Mouse (Mus musculus) ES-E14 (cell line): Measurements from ENCODE around the gene Ttc23l. TPM values are rescaled to one million over a fixed set of nuclear protein-coding genes. Genes with fewer than 3 reads are reported as not detected.
"Not testable (repeated sequence)": the region's sequence is repeated elsewhere in the genome, so short reads cannot be mapped to it uniquely, and the experiment has no call there.

Experiments used
- DNase-seq: peaks from one replicate; pipeline ENCODE4 v3.0.0-alpha.2; 2013; ENCODE audit warnings: low read depth, low spot score
- H3K27ac ChIP-seq: 2 replicates; pipeline ENCODE4 v1.5.1; 2012; ENCODE audit warnings: low read depth, mild to moderate bottlenecking, low read length, moderate library complexity, mixed read lengths; ENCODE audit not compliant: poor library complexity, insufficient read depth, severe bottlenecking
- H3K36me3 ChIP-seq: 2 replicates; pipeline ENCODE4 v1.6.1; 2012; ENCODE audit warnings: mild to moderate bottlenecking, low read length, moderate library complexity, mixed read lengths; ENCODE audit not compliant: control insufficient read depth, poor library complexity, insufficient read depth, severe bottlenecking
- H3K4me1 ChIP-seq, 2 experiments: fragments of 150-350 bp in 1 of 2; sonication (generic) in 1 of 2; 2 replicates each; pipeline ENCODE4 v1.6.1; 2012; ENCODE audit warnings: low read length in 2 of 2, mild to moderate bottlenecking in 1 of 2, mixed read lengths in 1 of 2; ENCODE audit not compliant: control insufficient read depth in 2 of 2, insufficient read depth in 2 of 2, poor library complexity in 1 of 2
- H3K4me3 ChIP-seq, 2 experiments: fragments of 150-350 bp in 1 of 2; sonication (generic) in 1 of 2; 2 replicates each; pipeline ENCODE4 v1.5.1; 2012; ENCODE audit warnings: low read length in 2 of 2, low read depth in 1 of 2, mild to moderate bottlenecking in 1 of 2, mixed read lengths in 1 of 2; ENCODE audit not compliant: insufficient read depth in 1 of 2, poor library complexity in 1 of 2, severe bottlenecking in 1 of 2
- H3K9ac ChIP-seq: 2 replicates; pipeline ENCODE4 v1.6.1; 2012; ENCODE audit warnings: low read depth, mild to moderate bottlenecking, low read length, mixed read lengths; ENCODE audit not compliant: poor library complexity, insufficient read depth, severe bottlenecking
- H3K9me3 ChIP-seq: fragments of 150-350 bp; sonication (generic); 2 replicates; pipeline ENCODE4 v1.6.1; 2012; ENCODE audit warnings: low read depth, mild to moderate bottlenecking, low read length; ENCODE audit not compliant: control insufficient read depth, insufficient read depth
- CHD2 ChIP-seq: IDR thresholded peaks from 2 replicates; pipeline ENCODE4 v1.6.1; 2014; ENCODE audit warnings: mild to moderate bottlenecking, low read depth, low read length, inconsistent platforms
- HCFC1 ChIP-seq: IDR thresholded peaks from 2 replicates; pipeline ENCODE4 v1.6.1; 2012; ENCODE audit warnings: low read length, inconsistent platforms, borderline replicate concordance; ENCODE audit not compliant: insufficient read depth
- MAFK ChIP-seq: IDR thresholded peaks from 2 replicates; pipeline ENCODE4 v1.6.1; 2014; ENCODE audit warnings: mild to moderate bottlenecking, low read depth, low read length, inconsistent platforms; ENCODE audit not compliant: insufficient read depth
- ZC3H11A ChIP-seq: IDR thresholded peaks from 2 replicates; pipeline ENCODE4 v1.6.1; 2012; ENCODE audit warnings: low read depth, mild to moderate bottlenecking, inconsistent platforms, low read length, borderline replicate concordance
- ZNF384 ChIP-seq: IDR thresholded peaks from 2 replicates; pipeline ENCODE4 v1.6.1; 2012; ENCODE audit warnings: low read depth, low read length, inconsistent platforms
- in situ Hi-C, 2 experiments: fragments of 600-800 bp; cut with MboI; formaldehyde crosslinking; loops; one replicate each; pipeline ENCODE4 v1.15.1; 2025; ENCODE audit warnings: low sequenced_read_pairs in 2 of 2, inconsistent platforms in 1 of 2; ENCODE audit not compliant: unreplicated experiment in 2 of 2
- total RNA-seq: library from RNA; depleted of rRNA; stranded (reverse); fragments of 300-350 nt; gene quantifications from 2 replicates; pipeline ENCODE4 v1.2.3, GENCODE M21; 2012

Ttc23l gene
- total RNA-seq, 1 experiment = not detected

DNA sequence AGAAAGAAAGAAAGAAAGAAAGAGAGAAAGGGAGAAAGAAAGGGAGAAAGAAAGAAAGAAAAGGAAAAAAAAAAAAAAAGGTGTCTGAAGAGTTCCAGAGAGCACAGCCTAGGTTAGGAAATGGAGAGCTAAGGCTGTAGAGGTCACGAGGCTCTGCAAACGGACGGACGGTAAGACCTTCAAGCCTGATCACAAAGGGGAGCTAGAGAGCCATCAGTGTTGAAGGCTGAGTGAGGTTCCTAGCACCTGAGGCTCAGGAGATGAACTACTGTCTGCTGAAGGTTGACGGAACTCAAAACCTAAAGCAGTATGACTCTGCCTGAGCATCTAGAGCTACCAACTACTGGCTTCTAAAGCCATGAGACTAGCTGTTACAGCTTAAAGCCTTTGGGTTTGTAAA is 23.9 kb downstream of the Ttc23l start:
- no peak overlapping the region for H3K4me3 ChIP-seq
- in situ Hi-C loops = no loop called here
- no peak for DNase-seq
- no peaks in the 10 kb centered on the region for H3K4me1 ChIP-seq
- no peak overlapping the region for H3K9ac ChIP-seq
- H3K27ac ChIP-seq = no peak overlapping the region
- H3K9me3 ChIP-seq = no peaks in the 10 kb centered on the region
- H3K36me3 ChIP-seq = no peaks in the 10 kb centered on the region
- TF ChIP-seq HCFC1 = no peak
- no peak for TF ChIP-seq CHD2
- TF ChIP-seq MAFK = no peak
- TF ChIP-seq ZC3H11A = no peak
- TF ChIP-seq ZNF384 = no peak

DNA sequence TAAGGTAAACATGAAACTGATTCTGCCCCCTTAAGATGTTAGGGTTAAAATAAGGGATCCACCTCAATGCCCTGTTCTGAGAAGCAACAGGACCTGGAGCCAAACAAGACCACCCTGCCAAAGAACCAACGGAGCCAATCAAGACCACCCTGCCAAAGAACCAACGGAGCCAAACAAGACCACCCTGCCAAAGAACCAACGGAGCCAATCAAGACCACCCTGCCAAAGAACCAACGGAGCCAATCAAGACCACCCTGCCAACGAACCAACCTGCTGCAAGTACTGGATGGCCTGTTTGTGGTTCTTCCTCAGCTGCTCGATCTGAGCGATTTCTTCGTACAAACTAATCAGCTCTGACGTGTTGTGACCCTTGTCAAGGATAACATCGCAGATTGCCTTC is 25.1 kb downstream of the Ttc23l start:
- H3K27ac ChIP-seq, in situ Hi-C loops, H3K9me3 ChIP-seq: not testable (repeated sequence)

DNA sequence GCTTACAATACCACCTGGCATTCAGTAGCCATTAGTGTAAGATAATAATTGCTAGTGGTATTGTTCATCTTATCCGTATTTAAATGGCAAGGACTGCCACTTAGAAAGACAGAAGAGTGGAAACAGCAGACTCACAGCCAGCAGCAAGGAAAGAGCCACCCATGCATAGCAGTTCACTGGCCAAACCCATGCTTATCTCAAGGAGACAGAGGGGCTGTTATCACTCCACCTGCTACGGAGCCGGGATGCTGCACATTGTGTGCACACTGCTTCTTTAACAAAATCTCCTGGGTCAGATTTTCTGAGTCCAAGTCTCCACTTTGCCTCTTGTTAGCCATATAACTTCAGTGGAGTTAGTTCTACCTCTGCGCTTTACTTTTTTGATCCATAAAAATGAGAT is 27.1 kb downstream of the Ttc23l start:
- TF ChIP-seq MAFK (no peak), ZNF384 (no peak), CHD2 (no peak), HCFC1 (no peak), ZC3H11A (no peak)

More for the DNA sequence above, 25.1 kb downstream of the Ttc23l start:
- not testable (repeated sequence) for H3K9ac ChIP-seq, H3K4me3 ChIP-seq, DNase-seq, H3K36me3 ChIP-seq, H3K4me1 ChIP-seq

DNA sequence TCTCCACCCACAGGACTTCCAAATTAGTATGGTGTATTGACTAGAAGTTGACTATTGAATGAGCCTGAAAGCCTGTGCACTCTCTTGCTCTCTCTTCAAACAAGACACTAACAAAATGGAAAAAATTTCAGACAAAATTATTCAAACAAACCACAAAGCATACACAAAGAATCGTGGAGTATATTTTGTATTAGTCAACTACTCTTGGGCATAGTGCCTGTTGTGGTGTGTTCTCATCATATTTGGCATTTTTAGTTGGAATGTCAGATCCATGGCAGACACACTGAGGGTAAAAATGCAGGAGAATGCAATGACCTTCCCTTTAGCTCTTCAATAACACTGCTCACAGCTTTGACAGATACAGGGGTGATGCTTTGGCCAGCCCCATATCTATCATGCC is 32.6 kb downstream of the Ttc23l start:
- in situ Hi-C loops = no loop called here
- DNase-seq = no peak
- no peak overlapping the region for H3K4me3 ChIP-seq
- H3K4me1 ChIP-seq = no peaks in the 10 kb centered on the region
- no peaks in the 10 kb centered on the region for H3K36me3 ChIP-seq
- H3K9ac ChIP-seq = no peak overlapping the region
- no peak for TF ChIP-seq MAFK
- no peak for TF ChIP-seq ZNF384
- TF ChIP-seq CHD2 = no peak
- TF ChIP-seq HCFC1 = no peak
- TF ChIP-seq ZC3H11A = no peak
- no peaks in the 10 kb centered on the region for H3K9me3 ChIP-seq
- no peak overlapping the region for H3K27ac ChIP-seq

More for the DNA sequence above, 27.1 kb downstream of the Ttc23l start:
- in situ Hi-C loops = no loop called here
- Histone ChIP-seq H3K9me3 (no peaks in the 10 kb centered on the region), H3K4me1 (no peaks in the 10 kb centered on the region), H3K36me3 (no peaks in the 10 kb centered on the region), H3K9ac (no peak overlapping the region), H3K27ac (no peak overlapping the region), H3K4me3 (no peak overlapping the region)
- no peak for DNase-seq

DNA sequence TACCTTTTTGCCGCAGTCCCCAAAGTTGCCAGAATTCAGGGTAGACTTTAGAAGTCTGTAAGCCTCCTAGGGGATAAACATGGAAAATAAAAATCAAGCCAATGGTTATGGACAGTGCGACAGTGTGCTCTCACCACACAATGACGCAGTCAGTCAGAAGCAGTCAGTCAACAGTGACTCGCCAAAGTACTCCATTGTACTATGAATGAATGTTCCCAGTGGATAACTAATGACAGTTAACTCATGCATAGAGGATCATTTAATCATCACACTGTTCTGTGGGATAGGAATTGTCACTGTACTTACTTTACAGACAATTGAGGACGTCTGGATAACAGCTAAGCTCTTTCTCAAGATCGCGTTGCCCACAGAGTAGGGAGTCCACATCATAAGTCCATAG is 43.3 kb downstream of the Ttc23l start:
- no peaks in the 10 kb centered on the region for H3K4me1 ChIP-seq
- no peak overlapping the region for H3K9ac ChIP-seq
- H3K27ac ChIP-seq = no peak overlapping the region
- no peaks in the 10 kb centered on the region for H3K36me3 ChIP-seq
- no peak overlapping the region for H3K4me3 ChIP-seq
- no peak for DNase-seq
- H3K9me3 ChIP-seq = no peaks in the 10 kb centered on the region; the same call in 1 of the 2 replicates
- in situ Hi-C loops = loop anchor here in 1 of 2 experiments (25.0 kb wide), 1 partner anchor 372 kb away; no protein-coding TSS in a partner anchor
- TF ChIP-seq ZC3H11A (no peak), MAFK (no peak), ZNF384 (no peak), CHD2 (no peak), HCFC1 (no peak)
